Mouse (Mus musculus) brown adipose tissue, adult 24 weeks (tissue): ENCODE data around the gene Mettl25. TPM values are rescaled to one million over a fixed set of nuclear protein-coding genes. Genes with fewer than 3 reads are reported as not detected.

Source experiments
- H3K27ac ChIP-seq: fragments of 200-500 bp; replicated peaks from 2 replicates; pipeline ENCODE4 v1.5.1; 2012; ENCODE audit warnings: low read depth, mild to moderate bottlenecking, low read length
- H3K4me1 ChIP-seq: fragments of 200-500 bp; 2 replicates; pipeline ENCODE4 v1.6.1; 2012; ENCODE audit warnings: low read length, mixed read lengths; ENCODE audit not compliant: control insufficient read depth, insufficient read depth, insufficient read length
- H3K4me3 ChIP-seq: fragments of 200-500 bp; 2 replicates; pipeline ENCODE4 v1.5.1; 2012; ENCODE audit warnings: low read depth, mild to moderate bottlenecking, low read length, moderate library complexity; ENCODE audit not compliant: insufficient read depth
- polyA plus RNA-seq: library from polyadenylated mRNA; stranded (reverse); fragments of >200 nt; gene quantifications from 2 replicates; pipeline ENCODE4 v1.2.4, GENCODE M21; 2012; ENCODE audit not compliant: missing spikeins, insufficient read depth, insufficient read length

Gene Mettl25
- polyA plus RNA-seq, 1 experiment: 3.2 TPM

DNA sequence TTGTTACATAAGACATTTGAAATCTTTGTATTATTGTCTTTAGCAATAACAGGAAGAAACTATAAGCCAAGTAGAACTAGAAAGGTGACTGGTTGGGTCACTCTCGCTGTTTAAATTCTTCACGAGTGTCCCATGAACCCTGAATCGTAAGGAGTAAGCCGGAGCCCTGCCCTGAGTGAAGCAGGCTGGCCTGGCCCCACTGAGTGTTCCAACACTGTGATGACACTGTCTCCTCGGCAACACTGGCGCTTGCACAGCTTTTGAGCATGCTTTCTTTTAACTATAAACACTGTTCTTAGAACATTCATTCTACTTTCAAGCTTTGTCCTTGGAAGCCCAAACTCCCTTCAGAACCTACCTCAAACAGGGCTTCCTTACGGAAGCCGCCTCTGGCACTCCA, 57.4 kb downstream of the Mettl25 start:
- H3K4me3 ChIP-seq: no peak overlapping the region

GRCm38 (mm10) chr10:105774382-105774781, 66.8 kb downstream of the Mettl25 start:
- H3K27ac ChIP-seq: no peak overlapping the region

More for the DNA sequence above, 57.4 kb downstream of the Mettl25 start:
- Histone ChIP-seq H3K27ac (no peak overlapping the region), H3K4me1 (no peaks in the 10 kb centered on the region)

DNA sequence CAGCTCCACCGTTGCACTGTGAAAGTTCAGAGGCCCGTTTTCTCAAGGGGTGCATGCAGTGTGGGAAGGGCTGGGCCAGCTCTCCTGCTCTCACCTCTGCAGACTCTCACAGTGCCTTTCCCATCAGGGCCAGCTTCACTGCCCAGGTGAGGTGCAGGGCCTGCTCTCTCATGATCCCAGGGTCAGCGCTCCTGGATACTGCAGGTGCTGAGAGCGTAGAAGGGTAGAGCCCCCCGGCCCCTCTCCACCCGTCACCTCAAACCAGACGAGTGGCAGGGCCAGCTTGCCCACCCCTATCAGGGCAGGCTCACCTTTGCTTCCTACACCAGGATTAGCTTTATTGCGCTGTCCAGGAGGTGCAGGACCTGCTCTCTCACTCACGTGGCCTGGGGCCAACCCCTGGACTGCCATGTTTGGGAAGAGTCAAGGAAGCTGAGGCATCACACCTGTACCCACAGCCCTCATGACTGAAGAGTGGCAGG, 68.3 kb downstream of the Mettl25 start:
- H3K27ac ChIP-seq: no peak overlapping the region

More at GRCm38 (mm10) chr10:105774382-105774781, 66.8 kb downstream of the Mettl25 start:
- H3K4me3 ChIP-seq: no peak overlapping the region
- H3K4me1 ChIP-seq: no peaks in the 10 kb centered on the region

DNA sequence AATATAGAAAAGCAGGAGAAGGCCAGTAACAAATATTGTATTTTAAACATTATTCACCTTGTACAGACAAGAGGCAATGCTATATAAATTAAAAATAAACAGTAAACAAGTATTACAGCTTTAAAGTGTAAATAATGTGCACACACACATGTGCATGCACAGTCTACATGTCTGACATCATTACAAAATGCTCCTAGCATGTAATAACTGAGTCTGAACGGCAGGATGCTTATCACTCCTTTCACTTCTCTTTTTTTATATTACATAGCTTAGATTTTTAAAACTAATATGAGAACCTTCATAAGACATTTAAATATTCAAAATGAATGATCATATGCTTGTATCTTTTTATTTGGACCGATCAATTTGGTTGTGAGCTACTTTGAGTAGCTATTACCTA, 77.2 kb downstream of the Mettl25 start:
- no peaks in the 10 kb centered on the region for H3K4me1 ChIP-seq
- H3K27ac ChIP-seq: no peak overlapping the region
- no peak overlapping the region for H3K4me3 ChIP-seq

More for the DNA sequence above, 68.3 kb downstream of the Mettl25 start:
- H3K4me1 ChIP-seq: no peaks in the 10 kb centered on the region
- H3K4me3 ChIP-seq: no peak overlapping the region

- no peak overlapping the region for H3K27ac ChIP-seq
- H3K4me3 ChIP-seq: no peak overlapping the region
- H3K4me1 ChIP-seq: no peaks in the 10 kb centered on the region
Observed at GRCm38 (mm10) chr10:105760460-105760859, 80.7 kb downstream of the Mettl25 start.

GRCm38 (mm10) chr10:105760046-105760445, 81.1 kb downstream of the Mettl25 start:
- Histone ChIP-seq H3K4me1 (no peaks in the 10 kb centered on the region), H3K4me3 (no peak overlapping the region), H3K27ac (no peak overlapping the region)

GRCm38 (mm10) chr10:105753831-105754605, 87.2 kb downstream of the Mettl25 start:
- Histone ChIP-seq H3K27ac (no peak overlapping the region), H3K4me3 (no peak overlapping the region), H3K4me1 (no peaks in the 10 kb centered on the region)

DNA sequence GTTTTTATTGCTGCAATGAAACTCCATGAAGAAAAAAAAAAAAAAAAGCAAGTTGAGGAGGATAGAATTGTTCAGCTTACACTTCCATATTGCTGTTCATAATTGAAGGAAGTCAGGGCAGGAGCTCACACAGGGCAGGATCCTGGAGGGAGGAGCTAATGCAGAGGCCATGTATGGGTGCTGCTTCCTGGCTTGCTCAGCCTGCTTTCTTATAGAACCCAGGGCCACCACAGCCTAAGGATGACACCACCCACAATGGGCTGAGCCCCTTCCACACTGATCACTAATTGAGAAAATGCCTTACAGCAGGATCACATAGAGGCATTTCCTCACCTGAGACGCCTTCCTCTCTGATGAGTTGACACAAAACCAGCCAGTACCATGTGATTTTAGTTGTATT, 95.2 kb downstream of the Mettl25 start:
- Histone ChIP-seq H3K4me1 (no peaks in the 10 kb centered on the region), H3K27ac (no peak overlapping the region), H3K4me3 (no peak overlapping the region)

DNA sequence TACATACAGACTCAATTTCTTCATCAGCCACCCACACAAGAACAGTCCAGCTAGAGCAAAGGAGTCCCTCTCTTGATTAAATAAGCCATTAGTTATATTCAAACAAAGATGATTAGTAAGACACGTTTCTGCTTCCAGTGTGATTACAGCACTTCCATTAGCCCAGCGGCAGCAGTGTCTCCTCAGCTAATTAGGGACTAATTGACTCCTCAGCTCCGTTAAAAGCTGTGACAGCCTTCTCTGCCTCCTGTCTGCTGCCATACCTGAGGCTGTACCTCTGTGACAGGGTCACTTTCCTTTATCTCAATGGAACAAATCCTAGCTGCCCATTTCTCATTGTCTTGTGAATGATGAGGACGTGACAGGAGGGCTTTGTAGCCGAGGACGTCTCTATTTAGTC, 99.4 kb downstream of the Mettl25 start:
- Histone ChIP-seq H3K4me1 (no peaks in the 10 kb centered on the region), H3K4me3 (no peak overlapping the region), H3K27ac (no peak overlapping the region)

DNA sequence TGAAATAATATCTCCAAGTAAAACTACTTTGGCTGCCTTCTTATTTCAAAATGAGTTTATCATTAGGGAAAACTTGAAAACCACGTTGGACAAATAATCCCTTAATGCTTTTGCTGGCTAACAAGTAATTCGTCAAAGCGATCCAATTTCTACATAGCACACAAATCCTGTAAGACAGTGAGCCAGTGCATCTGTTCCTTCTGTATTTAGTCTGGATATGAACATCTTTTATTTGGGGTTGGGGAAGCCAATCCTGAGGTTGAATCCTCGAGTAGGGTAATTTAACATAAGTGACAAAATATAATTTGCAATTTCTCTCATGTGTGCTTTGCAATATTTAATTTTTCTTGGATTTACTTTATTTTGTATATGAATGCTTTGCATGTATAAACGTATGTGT, 102.2 kb downstream of the Mettl25 start:
- Histone ChIP-seq H3K27ac (no peak overlapping the region), H3K4me1 (no peaks in the 10 kb centered on the region), H3K4me3 (no peak overlapping the region)

DNA sequence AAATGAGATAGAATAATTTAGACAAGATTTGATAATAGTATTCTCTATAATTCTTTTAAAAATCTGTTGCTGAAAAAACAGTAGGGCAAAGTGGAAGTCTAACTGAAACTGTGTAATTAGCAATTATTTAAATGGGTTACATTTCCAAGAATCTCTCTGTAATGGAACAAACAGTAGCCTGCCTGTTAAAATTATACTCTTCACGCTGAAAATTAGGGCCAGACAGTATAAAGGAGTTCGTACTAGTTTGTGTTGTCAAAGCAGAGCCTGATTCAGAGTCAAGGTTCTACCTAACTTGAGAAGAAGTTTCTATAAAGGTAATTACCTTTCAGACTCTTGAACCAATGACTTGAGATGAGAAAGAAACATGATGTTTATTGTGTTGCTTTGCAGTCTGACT, 113.4 kb downstream of the Mettl25 start:
- Histone ChIP-seq H3K4me3 (no peak overlapping the region), H3K27ac (no peak overlapping the region), H3K4me1 (no peaks in the 10 kb centered on the region)

DNA sequence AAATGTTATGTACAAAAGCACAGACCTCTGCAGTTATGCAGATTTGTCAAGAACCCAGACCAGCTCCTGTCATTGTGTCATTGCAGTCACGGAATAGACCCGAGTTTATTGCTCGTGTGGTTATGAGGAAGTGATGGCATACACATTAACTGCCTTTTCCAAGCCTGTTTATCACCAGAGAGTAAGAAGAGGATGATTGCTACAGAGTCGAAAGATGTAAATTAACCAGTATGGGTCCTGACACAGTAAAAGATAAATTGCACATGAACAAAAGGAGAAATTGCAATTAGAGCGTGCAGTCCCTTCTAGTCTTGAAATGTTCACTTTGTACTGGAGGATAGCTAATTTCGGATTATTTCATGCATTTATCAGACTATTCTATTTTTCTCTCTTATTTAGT, 113.8 kb downstream of the Mettl25 start:
- Histone ChIP-seq H3K27ac (no peak overlapping the region), H3K4me3 (no peak overlapping the region), H3K4me1 (no peaks in the 10 kb centered on the region)

DNA sequence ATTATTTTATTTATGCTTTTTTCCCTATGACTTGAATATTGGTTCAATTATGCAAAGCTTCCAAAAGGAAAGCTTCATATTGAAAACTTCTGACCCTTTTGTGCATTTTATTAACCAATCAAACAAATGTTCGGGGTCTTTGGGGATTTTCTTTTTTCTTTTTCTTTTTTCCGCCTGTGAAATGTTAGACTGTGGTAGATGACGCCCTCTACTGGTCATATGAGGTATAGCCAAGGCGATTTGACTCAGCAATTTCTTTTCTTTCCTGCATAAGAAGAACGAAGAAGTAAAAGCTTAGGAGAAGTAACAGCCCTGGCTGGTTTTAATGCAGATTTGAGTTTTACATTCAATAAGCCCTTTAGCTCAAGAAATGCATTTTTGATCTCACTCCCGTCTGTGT, 126.3 kb downstream of the Mettl25 start:
- H3K4me3 ChIP-seq: no peak overlapping the region
- no peak overlapping the region for H3K27ac ChIP-seq
- H3K4me1 ChIP-seq: no peaks in the 10 kb centered on the region

- H3K4me1 ChIP-seq: no peaks in the 10 kb centered on the region
- H3K4me3 ChIP-seq: no peak overlapping the region
- H3K27ac ChIP-seq: no peak overlapping the region
Observed at GRCm38 (mm10) chr10:105714366-105714765, 126.8 kb downstream of the Mettl25 start.

DNA sequence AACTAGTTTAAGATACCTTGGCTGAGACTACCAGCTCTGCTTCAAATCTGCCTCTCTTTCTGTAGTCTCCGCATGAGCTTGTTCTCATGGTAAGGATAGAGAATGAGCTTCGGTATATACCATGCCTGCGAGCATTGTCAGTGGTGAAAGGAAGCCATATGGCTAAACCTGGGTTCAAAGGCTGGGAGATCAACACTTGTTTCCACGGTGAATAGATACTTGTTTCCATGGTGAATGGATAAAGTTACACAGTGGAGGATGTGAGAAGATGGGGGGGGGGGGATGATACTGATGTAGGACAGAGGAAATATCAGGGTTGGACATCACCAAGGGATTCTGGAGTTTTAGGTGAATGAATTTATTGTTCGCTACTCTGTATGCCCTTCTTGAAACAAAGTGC, 128.0 kb downstream of the Mettl25 start:
- Histone ChIP-seq H3K27ac (no peak overlapping the region), H3K4me3 (no peak overlapping the region), H3K4me1 (no peaks in the 10 kb centered on the region)
